Mouse (Mus musculus) C2C12 (cell line): Measurements from ENCODE around the gene Fam47e.

Source experiments
- CEBPB ChIP-seq: IDR thresholded peaks from one replicate; pipeline ENCODE4 v1.6.1; 2011; ENCODE audit warnings: low read depth, mild to moderate bottlenecking, control low read depth, moderate library complexity
- CTCF ChIP-seq: IDR thresholded peaks from one replicate; pipeline ENCODE4 v1.5.1; 2011; ENCODE audit not compliant: control insufficient read depth, insufficient read depth, insufficient read length
- MAX ChIP-seq: IDR thresholded peaks from one replicate; pipeline ENCODE4 v1.6.1; 2011; ENCODE audit warnings: mild to moderate bottlenecking, control low read depth
- MYOD1 ChIP-seq: IDR thresholded peaks from one replicate; pipeline ENCODE4 v1.6.1; 2011; ENCODE audit warnings: low read depth; ENCODE audit not compliant: control insufficient read depth, insufficient read length
- MYOG ChIP-seq: IDR thresholded peaks from one replicate; pipeline ENCODE4 v1.6.1; 2011; ENCODE audit not compliant: control insufficient read depth, insufficient read length; ENCODE audit errors: extremely low read depth
- USF1 ChIP-seq: IDR thresholded peaks from one replicate; pipeline ENCODE4 v1.6.1; 2011; ENCODE audit warnings: low read depth, mild to moderate bottlenecking, control low read depth, moderate library complexity

GRCm38 (mm10) chr5:92511256-92511655, 43.6 kb upstream of the Fam47e start:
- TF ChIP-seq MYOD1 = no peak
- no peak for TF ChIP-seq CTCF
- no peak for TF ChIP-seq USF1
- no peak for TF ChIP-seq CEBPB
- TF ChIP-seq MAX = no peak
- TF ChIP-seq MYOG = no peak
